Mouse (Mus musculus) inflammation-experienced regulatory T-cells, adult 6 months (primary cell): Measurements from ENCODE around the gene Homez. TPM values are rescaled to one million over a fixed set of nuclear protein-coding genes. Genes with fewer than 3 reads are reported as not detected.
A peak's percentile ranks its signal among the peaks of the same experiment; 100 is the strongest.

Source experiments
- ATAC-seq: one replicate; pipeline ENCODE4 v1.8.0; 2017
- polyA plus RNA-seq, 3 experiments: library from polyadenylated mRNA; unstranded; fragments of 100-300 nt; shearing (Covaris generic); gene quantifications; one replicate each; pipeline ENCODE4 v1.2.1; 2017

Homez gene
- polyA plus RNA-seq, result 1 to 10 TPM; 2.1 to 8.4 (median 7.9) TPM

DNA sequence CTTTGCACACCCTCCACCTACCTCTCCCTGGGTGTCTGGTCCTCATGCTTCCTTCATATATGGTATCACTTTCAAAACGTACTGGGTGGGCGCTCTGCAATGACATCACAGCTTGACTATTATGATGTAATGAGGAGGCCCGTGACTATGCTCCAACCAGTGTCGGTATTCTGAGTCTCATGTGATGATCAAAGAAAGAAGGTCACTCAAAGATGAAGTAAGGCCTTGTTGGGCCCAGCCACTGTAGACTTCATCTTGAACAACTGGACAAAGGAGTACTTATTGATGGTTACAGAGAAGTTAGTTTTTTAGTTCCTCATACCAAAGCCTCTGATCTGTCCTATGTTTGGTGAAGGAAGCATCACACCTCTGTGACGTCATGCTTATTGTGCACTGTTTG is at the start of gene Homez:
Gene Homez, minus strand, starts transcription at position 101 of the 400 bp plus-strand sequence.
- ATAC-seq, result no peak

DNA sequence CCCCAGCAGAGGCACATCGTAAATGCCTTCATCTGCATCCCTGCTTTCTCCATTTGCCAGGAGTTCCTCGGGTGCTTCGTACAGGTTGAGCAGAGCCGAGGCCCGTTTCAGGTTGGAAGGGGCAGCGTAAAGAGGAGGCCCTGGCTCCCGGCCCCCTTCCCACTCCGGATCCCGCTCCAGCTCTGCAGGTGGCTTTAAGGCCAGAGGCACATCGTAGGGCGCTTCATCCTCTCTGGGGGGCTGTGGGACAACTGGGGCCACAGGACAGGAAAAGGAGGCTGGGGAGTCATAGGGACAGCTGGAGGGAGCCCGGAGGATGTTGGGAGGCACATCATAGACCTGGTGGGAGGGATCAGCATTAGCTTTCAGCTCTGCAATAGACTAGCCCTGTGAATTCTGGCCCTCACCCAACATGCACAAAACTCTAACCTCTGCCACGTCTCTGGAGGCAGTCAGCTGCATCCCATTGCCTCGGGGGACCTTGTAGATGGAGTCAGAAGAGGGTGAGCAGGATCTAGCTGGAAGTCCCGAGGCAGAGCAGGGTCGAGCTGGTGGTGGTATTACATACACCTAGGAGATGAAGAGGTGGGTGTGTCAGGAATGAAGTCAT is 49.4 kb upstream of the Homez start:
- no peak for ATAC-seq

DNA sequence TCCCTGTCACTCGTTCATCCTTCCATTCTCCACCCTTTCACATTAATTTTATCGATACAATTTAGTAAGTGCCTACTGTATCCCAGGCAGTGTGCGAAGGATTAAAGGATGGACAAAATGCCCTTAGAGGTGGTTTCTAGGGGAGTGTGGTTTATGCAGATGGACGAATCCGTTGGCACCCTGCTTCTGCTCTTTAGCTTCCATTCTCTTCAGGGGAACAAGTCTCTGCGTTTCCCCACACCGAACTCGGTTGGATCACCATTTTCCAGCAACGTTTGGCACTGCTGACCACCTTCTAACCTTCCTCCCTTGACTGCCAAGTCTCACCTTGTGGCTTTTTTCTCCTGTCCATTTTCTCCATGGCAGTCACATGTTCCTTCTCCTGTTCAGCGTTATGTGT is 42.6 kb upstream of the Homez start:
- peak; percentile 17 for ATAC-seq

DNA sequence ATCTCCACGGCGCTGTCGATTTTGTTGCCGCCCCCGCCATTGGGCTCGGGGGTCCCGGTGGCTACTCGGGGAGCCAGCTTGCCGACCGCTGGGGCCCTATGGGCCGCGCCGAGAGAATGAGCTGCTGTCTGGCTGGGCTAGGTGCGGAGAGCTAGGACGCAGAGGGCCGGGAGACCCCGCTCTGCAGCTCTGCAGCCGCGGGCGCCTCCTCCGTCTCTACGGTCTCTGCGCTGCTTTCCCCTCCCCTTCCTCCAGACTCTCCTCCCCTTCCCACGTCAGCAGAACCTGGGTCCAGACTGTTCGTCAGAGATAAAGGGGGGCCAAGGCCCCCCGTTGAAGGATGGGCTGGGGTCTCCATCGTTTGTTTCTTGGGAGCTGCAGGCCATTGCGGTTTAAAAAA is 42.1 kb upstream of the Homez start, which contains the start of gene Slc22a17:
Gene Slc22a17, minus strand, starts transcription at position 247 of the 400 bp plus-strand sequence.
- peak; percentile 86 for ATAC-seq

DNA sequence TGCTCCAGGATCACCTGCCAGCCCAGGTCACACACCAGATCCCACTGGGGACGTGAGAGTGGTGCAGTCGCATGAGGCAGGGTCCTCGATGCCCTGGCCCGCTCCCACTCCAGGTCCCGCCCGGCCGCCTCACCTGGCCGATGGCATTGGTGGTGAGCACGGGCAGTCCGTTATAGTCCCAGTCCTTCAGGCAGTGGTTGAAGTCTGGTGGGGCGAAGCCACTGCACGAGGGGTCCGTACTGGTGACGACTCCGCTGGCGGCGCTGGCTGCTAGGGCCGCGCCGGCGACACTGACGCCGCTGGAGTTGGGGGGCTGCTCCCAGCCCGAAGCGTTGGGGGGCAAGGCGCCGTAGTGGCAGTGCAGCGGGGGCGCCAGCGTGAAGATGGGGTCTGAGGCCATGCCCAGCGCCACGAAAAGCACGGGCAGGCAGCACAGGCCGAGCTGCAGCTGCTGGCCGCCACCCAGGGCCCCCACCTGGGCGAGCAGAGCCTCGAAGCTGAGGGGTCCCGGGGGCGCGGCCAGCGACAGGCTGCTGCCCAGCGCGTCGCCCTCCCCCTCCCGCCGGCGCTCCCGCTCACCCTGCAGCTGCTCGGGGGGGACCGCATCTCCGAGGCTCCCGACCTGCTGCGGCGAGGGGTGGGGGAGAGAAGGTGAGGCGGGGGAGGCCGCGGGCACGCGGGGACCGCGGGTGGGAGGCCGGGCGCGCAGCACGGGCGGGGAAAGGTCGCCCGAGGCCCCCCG is 41.5 kb upstream of the Homez start:
- no peak for ATAC-seq

DNA sequence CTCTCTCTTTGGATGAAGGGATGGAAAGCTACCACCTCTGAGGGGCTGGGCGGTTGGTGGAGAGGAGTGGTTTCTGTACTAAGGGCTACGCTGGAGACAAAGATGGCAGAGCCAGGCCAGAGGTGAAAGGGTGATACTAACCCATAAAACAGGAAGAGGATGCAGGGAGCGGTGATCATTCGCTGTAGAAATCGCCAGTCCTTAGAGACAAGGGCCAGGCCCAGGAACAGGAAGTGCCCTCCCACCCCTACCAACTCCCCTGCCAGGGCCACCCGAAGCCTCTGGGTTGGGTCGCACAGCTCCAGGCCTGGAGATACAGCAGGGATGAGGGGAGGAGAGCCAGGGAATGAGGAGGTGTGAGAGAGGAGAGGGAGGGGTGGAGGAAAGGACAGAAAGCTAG is 37.9 kb upstream of the Homez start:
- no peak for ATAC-seq

DNA sequence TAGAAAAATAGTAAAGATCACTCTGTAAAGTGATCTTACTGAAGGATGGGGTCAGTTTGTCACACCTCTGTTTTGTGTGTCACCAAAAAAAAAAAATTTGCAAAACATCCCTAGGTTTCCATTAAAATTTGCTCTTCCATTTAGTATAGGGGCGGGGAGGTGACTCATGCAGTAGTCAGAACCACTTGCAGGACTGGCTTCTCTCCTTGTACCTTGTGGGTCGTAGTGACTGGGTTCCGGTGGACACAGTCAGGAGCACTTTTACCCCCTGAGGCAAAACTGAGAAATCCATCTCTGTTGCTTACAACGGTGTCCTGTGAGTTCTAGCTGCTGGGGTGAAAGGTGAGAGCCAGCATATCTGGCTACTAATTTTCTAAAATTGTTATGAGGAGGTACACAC is 32.9 kb upstream of the Homez start:
- ATAC-seq, result no peak

DNA sequence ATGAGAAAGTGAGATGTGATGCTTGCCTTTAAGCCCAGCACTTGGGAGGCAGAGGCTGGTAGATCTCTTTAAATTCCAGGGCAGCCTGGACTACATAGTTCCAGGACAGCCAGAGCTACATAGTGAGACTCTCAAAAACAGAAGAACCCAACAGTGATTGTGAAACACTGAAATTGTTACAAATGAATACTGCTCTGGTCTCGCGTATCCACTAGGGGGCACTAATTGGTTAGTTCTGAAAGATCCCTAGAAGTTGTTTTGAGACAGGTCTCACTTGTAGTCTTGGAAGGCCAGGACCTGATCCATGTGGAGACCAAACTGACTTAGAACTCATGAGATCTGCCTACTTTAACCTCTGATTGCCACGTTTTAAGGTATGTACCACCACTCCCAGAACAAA is 29.6 kb upstream of the Homez start:
- peak; percentile 76 for ATAC-seq

DNA sequence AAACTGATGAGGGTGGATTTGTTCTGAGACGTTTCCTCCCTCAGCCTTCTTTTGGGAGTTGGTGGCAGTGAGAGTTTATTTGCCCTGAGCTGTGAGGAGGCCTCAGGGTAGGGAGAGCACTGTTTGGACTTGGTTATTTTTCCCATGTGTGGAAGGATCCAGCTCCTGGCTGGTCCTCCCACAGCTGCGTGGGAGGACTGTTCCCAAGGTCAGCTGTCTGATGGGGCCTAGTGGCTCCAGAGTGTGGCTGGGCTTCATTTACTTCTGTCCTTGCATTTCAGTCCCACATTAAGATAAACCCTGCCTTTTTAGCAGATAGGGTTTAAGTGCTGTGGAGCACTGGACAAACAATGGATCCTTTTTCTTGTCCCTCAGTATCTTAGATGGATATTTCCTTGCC is 26.7 kb upstream of the Homez start:
- ATAC-seq, result no peak

DNA sequence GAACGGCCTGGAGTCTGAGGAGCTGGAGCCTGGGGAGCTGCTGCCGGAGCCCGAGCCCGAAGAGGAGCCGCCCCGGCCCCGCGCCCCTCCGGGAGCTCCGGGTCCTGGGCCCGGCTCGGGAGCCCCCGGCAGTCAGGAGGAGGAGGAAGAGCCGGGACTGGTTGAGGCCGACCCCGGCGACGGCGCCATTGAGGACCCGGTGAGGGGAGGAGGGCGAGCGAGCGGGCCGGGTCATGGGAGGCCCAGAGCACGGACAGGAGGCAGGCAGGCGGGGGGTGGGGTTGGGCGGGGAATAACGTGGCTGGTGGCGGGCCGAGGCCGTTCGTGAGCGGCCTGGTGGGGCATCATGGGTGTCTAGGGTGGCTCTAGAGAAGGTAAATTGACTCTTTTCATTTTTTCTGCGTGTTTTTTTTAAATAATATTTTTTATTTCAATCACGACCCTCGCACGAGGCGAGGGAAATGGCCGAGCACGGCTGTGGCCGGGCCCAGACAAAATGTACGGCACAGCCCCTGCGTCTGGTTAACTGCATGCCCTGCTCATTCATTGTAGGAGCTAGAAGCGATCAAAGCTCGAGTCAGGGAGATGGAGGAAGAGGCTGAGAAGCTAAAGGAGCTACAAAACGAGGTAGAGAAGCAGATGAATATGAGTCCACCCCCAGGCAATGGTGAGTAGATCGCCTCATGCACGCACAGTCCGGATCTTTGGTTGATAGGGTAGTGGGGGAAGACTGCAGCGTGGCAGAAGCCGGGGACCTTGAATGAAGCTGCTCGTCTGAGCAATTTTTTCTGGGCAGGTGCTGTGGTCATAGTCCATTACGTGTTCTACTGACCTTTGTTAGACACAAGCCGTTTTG is 23.8 kb upstream of the Homez start:
- no peak for ATAC-seq

DNA sequence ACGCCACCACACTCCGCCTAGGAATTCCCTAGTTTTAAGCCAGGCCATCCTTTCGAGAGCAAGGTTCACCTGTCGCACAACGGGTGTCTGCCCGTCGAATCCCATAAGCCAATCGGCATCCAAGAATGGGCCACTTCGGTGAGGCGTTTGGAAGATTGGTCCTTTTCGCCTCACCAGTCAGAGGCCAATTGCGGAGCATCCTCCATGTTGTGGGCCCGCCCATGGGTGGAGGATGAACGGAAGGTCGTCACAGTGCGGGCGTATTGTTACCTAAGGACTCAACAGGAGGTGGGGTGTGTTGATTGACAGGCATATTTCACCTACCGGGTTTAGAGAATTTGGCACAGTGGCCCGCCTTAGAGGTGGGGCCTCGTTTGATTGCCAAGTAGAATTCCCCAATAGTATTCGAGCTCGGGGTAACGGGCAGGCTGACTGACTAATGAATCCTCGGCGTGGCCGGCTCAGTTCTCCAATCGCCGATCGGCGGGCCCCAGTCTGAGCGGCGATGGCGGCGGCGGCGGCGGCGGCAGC is 23.0 kb upstream of the Homez start:
- ATAC-seq, result peak; percentile 98

DNA sequence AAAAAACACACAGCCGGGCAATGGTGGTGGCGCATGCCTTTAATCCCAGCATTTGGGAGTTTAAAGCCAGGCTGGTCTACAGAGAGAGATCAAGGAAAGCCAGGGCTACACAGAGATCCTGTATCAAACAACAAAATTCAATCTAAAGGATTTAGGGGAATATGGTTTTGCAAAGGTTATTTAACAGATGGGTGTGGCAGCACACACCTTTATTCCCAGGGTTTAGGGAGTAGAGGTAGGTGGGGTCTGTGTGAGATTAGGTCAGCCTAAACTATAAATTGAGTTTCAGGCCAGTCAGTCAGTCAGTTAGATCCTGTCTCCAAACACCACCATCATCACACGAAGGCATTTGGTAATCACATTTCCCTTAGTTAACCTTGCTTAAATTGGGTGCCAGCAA is 21.4 kb upstream of the Homez start, which contains the start of gene Pabpn1:
Gene Pabpn1, plus strand, starts transcription at position 301 of the 400 bp plus-strand sequence.
- no peak for ATAC-seq

DNA sequence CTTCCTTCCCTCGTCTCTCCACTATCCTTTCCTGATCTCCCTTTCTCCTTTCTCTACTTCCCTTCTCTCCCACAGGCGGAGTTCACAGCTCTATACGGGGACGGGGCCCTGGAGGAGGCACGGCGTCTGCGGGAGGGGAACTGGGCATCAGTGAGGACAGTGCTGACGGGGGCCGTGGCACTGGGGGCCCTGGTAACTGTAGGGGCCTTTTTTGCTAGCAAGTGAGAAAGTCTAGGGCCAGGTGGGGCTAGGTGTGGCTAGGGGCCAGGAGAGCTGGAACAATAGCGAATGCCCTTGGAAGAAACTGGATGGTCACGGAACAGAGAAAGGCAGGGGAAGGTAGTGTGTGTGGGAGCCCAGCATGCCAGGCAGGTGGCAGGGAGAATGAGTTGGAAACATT is 14.5 kb upstream of the Homez start:
- ATAC-seq, result no peak

DNA sequence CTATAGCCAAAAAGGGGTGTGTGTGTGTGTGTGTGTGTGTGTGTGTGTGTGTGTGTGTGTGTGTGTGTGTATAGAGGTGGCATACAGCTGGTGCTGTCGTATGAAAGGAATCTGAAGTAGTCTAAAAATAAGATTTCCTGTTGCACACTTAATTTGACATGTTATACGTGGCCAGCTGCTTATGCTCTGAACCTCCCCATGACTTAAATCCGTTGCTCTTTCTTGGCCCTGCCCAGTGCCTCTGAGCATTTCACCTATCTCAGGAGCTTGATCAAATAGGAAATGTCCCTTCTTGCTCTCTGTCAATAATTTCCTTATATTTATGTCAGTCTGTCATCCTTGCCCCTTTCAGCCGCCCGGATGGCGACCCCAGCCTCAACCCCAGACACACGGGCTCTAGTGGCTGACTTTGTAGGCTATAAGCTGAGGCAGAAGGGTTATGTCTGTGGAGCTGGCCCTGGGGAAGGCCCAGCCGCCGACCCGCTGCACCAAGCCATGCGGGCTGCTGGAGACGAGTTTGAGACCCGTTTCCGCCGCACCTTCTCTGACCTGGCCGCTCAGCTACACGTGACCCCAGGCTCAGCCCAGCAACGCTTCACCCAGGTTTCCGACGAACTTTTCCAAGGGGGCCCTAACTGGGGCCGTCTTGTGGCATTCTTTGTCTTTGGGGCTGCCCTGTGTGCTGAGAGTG is 13.4 kb upstream of the Homez start:
- ATAC-seq, result peak; percentile 17

DNA sequence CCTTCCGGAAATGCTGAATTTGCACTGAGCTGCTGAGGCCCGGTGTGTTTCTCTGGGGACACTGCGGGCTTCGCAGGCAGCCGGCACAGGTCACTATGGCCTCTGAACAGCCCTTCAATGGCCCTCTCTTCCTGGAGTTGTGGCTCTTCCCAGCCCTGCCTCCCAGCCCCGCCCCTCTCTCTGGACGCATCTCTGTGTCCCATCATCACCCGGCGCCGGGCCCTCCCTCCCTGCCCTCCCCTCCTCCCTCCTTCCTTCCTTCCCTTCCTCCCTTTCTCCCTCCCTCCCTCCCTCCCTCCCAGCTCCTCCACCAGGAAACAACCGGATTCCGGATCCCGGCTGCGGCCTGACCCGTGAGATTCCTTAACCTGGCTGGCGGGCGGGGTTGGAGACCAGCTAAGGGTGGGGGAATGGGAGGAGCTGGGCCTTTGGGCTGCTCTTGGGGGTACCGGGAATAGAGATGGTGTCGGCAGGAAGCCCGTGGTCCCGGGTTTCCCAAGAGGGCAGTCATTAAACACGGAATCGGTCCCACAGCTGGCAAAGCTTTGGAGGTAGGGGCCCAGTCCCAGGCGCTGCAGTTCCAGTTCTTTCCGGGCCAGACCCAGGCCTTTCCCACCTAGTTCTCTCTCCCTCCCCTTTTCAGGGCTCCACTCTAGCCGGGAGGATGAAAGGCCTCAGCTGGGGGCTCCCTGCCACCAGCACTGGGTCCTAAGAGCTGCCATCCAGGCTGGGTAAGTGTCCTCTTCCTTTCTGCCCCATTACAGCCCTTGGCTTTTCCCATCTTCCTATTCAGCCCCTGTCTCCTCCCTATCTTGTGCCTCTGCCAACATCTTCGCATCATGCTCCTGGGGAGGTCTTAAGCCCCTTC is 12.6 kb upstream of the Homez start, which contains the start of the genes Bcl2l2 and Gm20521:
Gene Bcl2l2, plus strand, starts transcription at position 224 of the 868 bp plus-strand sequence.
Gene Gm20521, plus strand, starts transcription at position 288 of the 868 bp plus-strand sequence.
- peak; percentile 58 for ATAC-seq

DNA sequence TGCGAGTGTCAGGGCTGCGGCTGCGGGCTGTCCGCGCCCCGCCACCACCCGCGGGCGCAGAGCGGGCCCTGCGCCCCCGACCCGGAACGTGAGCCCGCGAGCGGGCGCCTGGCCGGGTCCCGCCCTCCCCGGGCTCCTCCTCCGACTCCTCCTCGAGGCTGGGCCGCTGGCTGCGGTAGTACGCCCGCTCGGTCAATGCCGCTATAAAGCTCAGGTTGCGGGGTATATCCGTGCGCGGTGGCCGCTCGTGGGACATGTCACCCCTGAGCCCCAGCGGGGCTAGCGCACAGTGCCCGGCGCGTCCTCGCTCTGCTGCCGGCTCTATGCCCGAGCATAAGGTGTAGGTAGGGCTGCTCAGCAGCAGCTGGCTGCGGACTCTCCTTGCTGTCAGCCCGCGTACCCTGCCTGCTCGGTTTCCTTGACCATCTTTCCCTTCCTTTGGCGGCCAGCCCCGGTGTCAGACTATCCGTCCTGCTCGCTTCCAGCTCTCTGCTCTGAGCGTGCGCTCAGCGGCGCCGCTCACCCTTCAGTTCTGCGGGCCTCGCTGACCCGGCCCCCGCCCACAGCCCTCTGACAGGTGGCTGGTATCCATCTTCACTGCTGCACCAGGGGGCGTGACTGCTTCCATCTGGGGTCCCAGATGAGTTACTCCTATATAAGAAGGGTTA is 6.4 kb upstream of the Homez start, which contains the start of gene Ppp1r3e:
Gene Ppp1r3e, minus strand, starts transcription at position 503 of the 668 bp plus-strand sequence.
- ATAC-seq, result peak; percentile 66

DNA sequence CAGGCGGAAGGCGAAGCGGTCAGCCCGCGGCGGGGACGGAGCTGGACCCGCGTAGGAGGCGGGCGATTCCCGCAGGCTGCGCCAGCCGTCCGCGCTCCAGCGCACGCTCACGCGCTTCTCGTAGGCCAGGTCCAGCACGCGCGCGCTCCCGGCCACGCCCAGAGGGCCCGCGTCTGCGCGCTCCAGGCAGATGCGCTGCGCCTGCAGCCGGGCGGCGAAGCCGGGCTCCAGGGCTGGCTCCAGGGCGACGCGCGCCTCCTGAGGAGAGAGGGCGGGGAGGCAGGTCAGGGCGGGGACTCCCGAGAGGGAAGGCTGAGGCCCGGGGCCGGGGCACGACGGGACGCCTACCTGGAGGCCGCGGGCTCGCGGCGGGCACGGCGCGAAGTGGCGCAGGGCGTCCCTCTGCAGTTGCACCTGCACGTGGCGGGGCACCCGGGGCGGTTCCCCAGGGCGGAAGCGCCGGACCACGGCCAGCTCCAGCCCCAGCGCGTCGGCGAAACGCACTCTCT is 5.8 kb upstream of the Homez start:
- ATAC-seq, result peak; percentile 75

DNA sequence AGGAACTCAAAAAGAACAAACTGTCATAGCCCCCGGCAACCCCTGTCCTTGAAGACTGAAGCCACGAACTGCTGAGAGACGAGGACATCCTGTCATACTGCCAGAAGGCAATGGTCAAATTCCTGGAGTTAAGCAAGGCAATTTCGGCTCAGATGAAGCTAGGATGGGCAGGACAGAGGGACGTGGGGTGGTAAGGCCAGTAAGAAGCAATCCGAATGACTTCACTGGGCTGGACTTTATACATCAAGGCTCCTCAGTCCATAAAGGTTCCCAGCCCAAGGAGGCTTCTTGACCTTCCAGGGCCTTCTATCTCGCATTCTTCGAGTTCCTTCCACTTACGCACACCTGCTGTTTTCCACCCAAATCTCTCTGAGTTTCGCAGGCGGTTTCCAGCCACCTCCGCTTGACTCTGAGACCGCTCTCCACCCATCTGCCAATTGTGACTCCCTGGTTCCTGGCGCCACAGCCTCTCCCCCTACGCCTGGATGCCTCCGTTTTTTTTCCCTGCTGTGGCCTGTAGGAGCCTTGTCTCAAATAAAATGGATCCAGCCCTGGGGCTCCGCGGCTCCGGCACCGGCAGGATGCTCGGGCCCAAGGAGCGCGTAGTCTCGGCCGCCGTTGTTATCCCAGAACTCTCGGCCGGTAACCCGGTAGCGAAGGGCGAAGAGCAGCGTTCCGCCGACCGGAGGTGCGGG is 5.2 kb upstream of the Homez start:
- peak; percentile 44 for ATAC-seq

DNA sequence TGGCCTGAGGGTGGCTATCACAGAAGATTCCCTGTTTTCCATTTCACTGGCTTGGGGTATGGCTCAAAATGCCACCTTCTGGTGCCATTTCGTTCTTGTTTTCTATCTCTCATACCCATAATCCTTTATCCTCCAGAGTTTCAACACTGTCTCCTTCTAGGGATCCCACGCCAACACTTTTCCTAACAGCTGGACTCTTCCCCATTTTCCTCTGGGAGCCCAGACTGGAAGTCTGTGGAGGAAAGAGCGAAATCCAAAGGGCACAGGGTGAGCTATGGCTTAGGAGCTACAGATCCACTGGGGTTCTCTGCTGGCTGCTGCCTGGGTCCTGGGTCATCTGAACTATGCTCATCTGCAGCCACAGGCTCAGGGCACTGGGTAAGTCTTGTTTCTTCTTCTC is 3.4 kb upstream of the Homez start:
- ATAC-seq, result no peak

DNA sequence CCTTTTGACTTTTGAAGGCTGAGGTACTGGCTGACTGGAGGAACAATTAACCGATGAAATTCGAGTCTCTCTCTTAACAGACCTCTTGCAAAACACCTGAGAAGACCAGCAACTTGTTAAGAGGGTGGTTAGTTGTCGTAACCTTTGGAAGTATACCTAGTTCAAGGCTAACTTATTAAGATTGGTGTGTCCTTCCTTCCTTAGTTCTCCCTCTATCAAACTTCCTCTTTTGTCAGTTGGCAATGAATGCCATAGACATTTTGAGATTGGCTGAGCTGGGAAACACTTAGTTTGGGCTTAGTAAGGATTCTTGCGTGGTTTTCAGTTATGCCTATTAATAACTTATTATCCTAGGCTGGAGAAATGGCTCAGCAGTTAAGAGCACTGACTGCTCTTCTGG is 2.7 kb downstream of the Homez start:
- no peak for ATAC-seq
